Mouse (Mus musculus): ENCODE data around the gene Sall4. TPM values are rescaled to one million over a fixed set of nuclear protein-coding genes. Genes with fewer than 3 reads are reported as not detected.

Gene Sall4
- total and polyA plus RNA-seq, 2 experiments from 2014 or later: 0.54 to 0.60 TPM

DNA sequence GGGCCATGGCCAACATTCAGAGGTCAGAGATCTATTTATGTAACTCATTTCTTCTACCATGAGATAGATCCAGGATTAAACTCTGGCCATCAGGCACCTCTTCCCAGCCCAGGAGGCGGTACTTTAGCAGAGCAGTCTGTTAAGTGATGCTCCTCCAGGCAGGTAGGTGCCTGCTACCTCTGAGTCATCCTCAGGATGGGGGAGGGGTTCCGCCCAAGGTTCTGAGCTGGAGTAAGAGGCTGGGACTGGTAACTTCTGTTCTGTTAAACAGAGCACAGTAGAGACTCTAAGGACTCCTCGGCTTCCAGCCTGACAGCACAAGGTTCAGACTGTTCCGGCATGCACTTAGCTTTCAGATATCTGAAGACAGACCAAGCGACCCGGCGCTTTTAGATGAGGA is 31.2 kb upstream of the Sall4 start:
- Histone ChIP-seq H3K9me3 (ENCODE audit: low read length) (no peaks in the 10 kb centered on the region), H3K36me3 (ENCODE audit: insufficient read depth, low read length) (no peaks in the 10 kb centered on the region)

DNA sequence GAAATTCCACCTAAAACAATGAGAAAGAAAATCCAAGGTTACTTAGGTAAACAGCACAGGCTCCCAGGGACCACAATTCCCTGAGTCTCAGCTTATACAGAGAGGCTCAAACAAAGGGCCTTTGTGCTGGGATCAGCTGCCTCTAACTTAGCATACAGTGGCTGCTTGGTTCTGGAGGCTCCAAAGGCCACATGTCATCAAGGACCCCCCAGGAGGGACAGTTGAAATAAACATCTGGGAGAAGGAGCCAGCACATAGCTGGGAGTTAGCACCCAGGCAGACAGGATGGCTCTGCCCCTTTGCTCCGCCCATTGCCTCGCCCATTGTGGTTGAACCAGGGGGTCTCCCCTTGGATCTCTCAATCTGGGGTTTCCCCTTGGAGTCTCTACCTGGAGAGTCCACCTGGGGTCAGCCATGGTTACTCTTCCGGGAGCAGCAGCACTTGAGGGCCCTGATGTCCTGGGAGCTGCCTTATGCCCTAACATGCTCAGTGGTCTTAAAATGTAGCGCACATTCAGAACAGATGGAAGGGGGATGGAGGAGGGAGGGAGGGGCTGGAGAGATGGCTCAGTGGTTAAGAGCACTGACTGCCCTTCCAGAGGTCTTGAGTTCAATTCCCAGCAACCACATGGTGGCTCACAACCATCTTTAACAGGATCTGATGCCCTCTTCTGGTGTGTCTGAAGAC is 23.5 kb upstream of the Sall4 start:
- H3K4me3 ChIP-seq (ENCODE audit: low read depth, low read length): no peak overlapping the region
- DNase-seq (ENCODE audit: low spot score): no peak
- WGBS: 52% methylated on average over 4 of the region's 4 CpGs

More for the DNA sequence above, 31.2 kb upstream of the Sall4 start:
- ATAC-seq (ENCODE audit: low FRiP score): no peak
- TF ChIP-seq CTCF (IDR thresholded peaks at IDR 0.05): no peak
- H3K27ac ChIP-seq (ENCODE audit: low read depth, low read length): no peak overlapping the region
- H3K4me1 ChIP-seq (ENCODE audit: insufficient read depth, low read length): no peaks in the 10 kb centered on the region
- no peak overlapping the region for H3K4me3 ChIP-seq (ENCODE audit: low read depth, low read length)
- 86% methylated on average over 7 of the region's 7 CpGs for WGBS
- no peaks in the 10 kb centered on the region for H3K27me3 ChIP-seq (ENCODE audit: insufficient read depth, low read length)
- H3K9ac ChIP-seq (replicated peaks; ENCODE audit: low read length, poor library complexity, severe bottlenecking): no peak overlapping the region
- no peak for DNase-seq (ENCODE audit: low spot score)
- H3K4me2 ChIP-seq (ENCODE audit: low read depth, low read length, poor library complexity, severe bottlenecking): no peak overlapping the region

DNA sequence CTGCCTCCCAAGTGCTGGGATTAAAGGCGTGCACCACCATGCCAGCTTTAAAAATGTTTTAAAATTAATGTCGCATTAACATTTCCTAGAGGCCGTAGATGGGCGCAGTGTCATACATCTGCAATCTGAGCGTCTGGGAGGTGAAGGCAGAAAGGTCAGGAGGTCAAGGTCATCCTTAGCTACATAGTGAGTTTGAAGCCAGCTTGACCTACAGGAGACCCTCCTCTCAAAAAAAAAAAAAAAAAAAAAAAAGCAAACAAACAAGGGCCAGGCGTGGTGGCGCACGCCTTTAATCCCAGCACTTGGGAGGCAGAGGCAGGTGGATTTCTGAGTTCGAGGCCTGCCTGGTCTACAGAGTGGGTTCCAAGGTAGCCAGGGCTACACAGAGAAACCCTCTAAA is 18.4 kb upstream of the Sall4 start:
- Histone ChIP-seq H3K9ac (replicated peaks; ENCODE audit: low read length, poor library complexity, severe bottlenecking) (no peak overlapping the region), H3K27ac (ENCODE audit: low read depth, low read length) (no peak overlapping the region), H3K27me3 (ENCODE audit: insufficient read depth, low read length) (no peaks in the 10 kb centered on the region), H3K4me3 (ENCODE audit: low read depth, low read length) (no peak overlapping the region), H3K4me1 (ENCODE audit: insufficient read depth, low read length) (no peaks in the 10 kb centered on the region), H3K36me3 (ENCODE audit: insufficient read depth, low read length) (no peaks in the 10 kb centered on the region), H3K9me3 (ENCODE audit: low read length) (no peaks in the 10 kb centered on the region), H3K4me2 (ENCODE audit: low read depth, low read length, poor library complexity, severe bottlenecking) (no peak overlapping the region)
- ATAC-seq (ENCODE audit: low FRiP score) (no peak), DNase-seq (ENCODE audit: low spot score) (no peak)
- WGBS: 96% methylated on average over 9 of the region's 9 CpGs
- TF ChIP-seq CTCF (IDR thresholded peaks at IDR 0.05): no peak

More for the DNA sequence above, 23.5 kb upstream of the Sall4 start:
- H3K9me3 ChIP-seq (ENCODE audit: low read length): no peaks in the 10 kb centered on the region
- no peak overlapping the region for H3K27ac ChIP-seq (ENCODE audit: low read depth, low read length)
- no peak for TF ChIP-seq CTCF (IDR thresholded peaks at IDR 0.05)
- no peak for ATAC-seq (ENCODE audit: low FRiP score)
- H3K4me2 ChIP-seq (ENCODE audit: low read depth, low read length, poor library complexity, severe bottlenecking): no peak overlapping the region
- no peaks in the 10 kb centered on the region for H3K4me1 ChIP-seq (ENCODE audit: insufficient read depth, low read length)
- no peaks in the 10 kb centered on the region for H3K36me3 ChIP-seq (ENCODE audit: insufficient read depth, low read length)
- no peaks in the 10 kb centered on the region for H3K27me3 ChIP-seq (ENCODE audit: insufficient read depth, low read length)
- H3K9ac ChIP-seq (replicated peaks; ENCODE audit: low read length, poor library complexity, severe bottlenecking): no peak overlapping the region

DNA sequence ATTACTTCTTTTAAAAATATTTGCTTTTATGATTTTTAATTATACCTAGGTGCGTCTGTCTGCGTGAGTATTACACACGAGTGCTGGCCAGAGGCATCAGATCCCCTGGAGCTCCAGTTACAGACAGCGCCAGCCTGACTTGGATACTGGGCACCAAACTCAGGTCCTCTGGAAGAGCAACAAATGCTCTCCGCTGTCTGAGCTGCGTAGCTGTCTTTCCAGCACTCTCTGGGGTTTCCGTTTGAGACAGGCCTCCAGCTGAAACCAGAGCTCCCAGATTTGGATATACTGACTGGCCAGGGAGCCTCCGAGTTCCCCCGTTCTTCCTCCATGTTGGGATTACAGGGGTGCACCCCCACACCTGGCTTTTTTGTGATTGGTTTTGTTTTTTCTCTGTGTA is 12.9 kb upstream of the Sall4 start:
- ATAC-seq (ENCODE audit: low FRiP score): no peak
- no peaks in the 10 kb centered on the region for H3K36me3 ChIP-seq (ENCODE audit: insufficient read depth, low read length)
- no peak overlapping the region for H3K9ac ChIP-seq (replicated peaks; ENCODE audit: low read length, poor library complexity, severe bottlenecking)
- no peak overlapping the region for H3K4me2 ChIP-seq (ENCODE audit: low read depth, low read length, poor library complexity, severe bottlenecking)
- WGBS: 43% methylated on average over 9 of the region's 9 CpGs
- no peak for TF ChIP-seq CTCF (IDR thresholded peaks at IDR 0.05)
- H3K4me3 ChIP-seq (ENCODE audit: low read depth, low read length): no peak overlapping the region
- no peak for DNase-seq (ENCODE audit: low spot score)
- H3K27me3 ChIP-seq (ENCODE audit: insufficient read depth, low read length): no peaks in the 10 kb centered on the region
- no peaks in the 10 kb centered on the region for H3K9me3 ChIP-seq (ENCODE audit: low read length)
- no peaks in the 10 kb centered on the region for H3K4me1 ChIP-seq (ENCODE audit: insufficient read depth, low read length)
- no peak overlapping the region for H3K27ac ChIP-seq (ENCODE audit: low read depth, low read length)

DNA sequence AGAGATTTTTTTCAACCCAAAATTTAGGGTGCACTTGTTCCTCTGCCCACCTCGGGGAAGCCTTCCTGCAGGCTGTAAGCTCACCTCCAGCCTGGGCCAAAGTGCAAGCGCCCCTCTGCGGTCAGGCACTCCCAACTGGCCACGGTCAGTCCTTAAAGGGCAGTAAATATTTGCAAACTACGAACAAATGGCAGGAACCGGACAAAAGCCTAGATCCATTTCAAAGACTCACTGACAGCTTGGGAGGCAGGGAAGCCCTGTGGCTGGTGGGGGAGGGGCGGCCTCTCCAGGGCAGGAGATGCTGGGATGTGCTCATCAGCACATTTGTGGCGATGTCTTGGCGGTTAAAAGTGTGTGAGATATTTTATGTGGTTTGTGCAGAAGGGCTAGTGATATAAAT is 12.3 kb upstream of the Sall4 start:
- no peak for DNase-seq (ENCODE audit: low spot score)
- ATAC-seq (ENCODE audit: low FRiP score): no peak

DNA sequence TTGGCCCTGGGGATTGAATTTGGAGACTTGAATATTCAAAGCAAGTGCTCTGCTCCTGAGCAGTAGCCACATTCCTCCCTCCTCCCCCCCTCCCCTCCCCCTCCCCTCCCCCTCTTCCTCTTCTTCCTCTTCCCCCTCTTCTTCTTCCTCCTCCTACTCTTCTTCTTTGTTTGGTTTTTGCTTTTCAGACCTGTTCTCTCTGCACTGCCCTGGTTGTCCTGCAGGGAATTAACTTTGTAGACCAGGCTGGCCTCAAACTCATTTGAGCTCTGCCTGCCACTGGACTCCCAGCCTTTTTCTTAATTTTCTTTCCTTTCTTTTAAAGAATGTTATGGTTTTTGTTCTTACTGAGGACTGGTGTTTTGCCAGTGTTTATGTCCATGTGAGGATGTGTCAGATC is 9.7 kb upstream of the Sall4 start:
- H3K36me3 ChIP-seq (ENCODE audit: insufficient read depth, low read length): no peaks in the 10 kb centered on the region
- ATAC-seq (ENCODE audit: low FRiP score): no peak

More for the DNA sequence above, 12.3 kb upstream of the Sall4 start:
- Histone ChIP-seq H3K36me3 (ENCODE audit: insufficient read depth, low read length) (no peaks in the 10 kb centered on the region), H3K27me3 (ENCODE audit: insufficient read depth, low read length) (no peaks in the 10 kb centered on the region), H3K4me2 (ENCODE audit: low read depth, low read length, poor library complexity, severe bottlenecking) (no peak overlapping the region), H3K9ac (replicated peaks; ENCODE audit: low read length, poor library complexity, severe bottlenecking) (no peak overlapping the region), H3K4me1 (ENCODE audit: insufficient read depth, low read length) (no peaks in the 10 kb centered on the region), H3K9me3 (ENCODE audit: low read length) (no peaks in the 10 kb centered on the region), H3K4me3 (ENCODE audit: low read depth, low read length) (no peak overlapping the region), H3K27ac (ENCODE audit: low read depth, low read length) (no peak overlapping the region)
- no peak for TF ChIP-seq CTCF (IDR thresholded peaks at IDR 0.05)
- WGBS: 15% methylated on average over 9 of the region's 9 CpGs

More for the DNA sequence above, 9.7 kb upstream of the Sall4 start:
- Histone ChIP-seq H3K9ac (replicated peaks; ENCODE audit: low read length, poor library complexity, severe bottlenecking) (no peak overlapping the region), H3K4me2 (ENCODE audit: low read depth, low read length, poor library complexity, severe bottlenecking) (no peak overlapping the region), H3K27me3 (ENCODE audit: insufficient read depth, low read length) (no peaks in the 10 kb centered on the region), H3K4me1 (ENCODE audit: insufficient read depth, low read length) (no peaks in the 10 kb centered on the region), H3K27ac (ENCODE audit: low read depth, low read length) (no peak overlapping the region), H3K4me3 (ENCODE audit: low read depth, low read length) (no peak overlapping the region), H3K9me3 (ENCODE audit: low read length) (no peaks in the 10 kb centered on the region)
- DNase-seq (ENCODE audit: low spot score): no peak
- no peak for TF ChIP-seq CTCF (IDR thresholded peaks at IDR 0.05)
